Mouse (Mus musculus): Measurements from ENCODE around the gene Hlcs. TPM values are rescaled to one million over a fixed set of nuclear protein-coding genes. Genes with fewer than 3 reads are reported as not detected.

Hlcs gene
- total RNA-seq, 2 experiments from 2014 or later, result 7.3 to 9.1 TPM

GRCm38 (mm10) chr16:94079075-94079855, 234.1 kb downstream of the Hlcs start:
- peak in 1 of 2 experiments; percentile 15 for DNase-seq

Small RNAs within 50 kb of the gene (microRNA-seq; reads per million reads assigned to microRNA genes)
- gene Gm23062, result 0 reads per million in 2 experiments

Other genes starting within 250 kb of the Hlcs start
- under 1 TPM in 1 of 2 experiments, not detected in 1; 0.08 TPM for gene Sim2, start 228.6 kb downstream of the Hlcs start, total RNA-seq (2021)
- 1 to 10 TPM; 3.7 to 4.0 TPM for gene Ripply3, start 14.8 kb upstream of the Hlcs start, total RNA-seq (2021)
- 10 to 100 TPM; 83.9 to 89.1 TPM for gene Ttc3, start 57.0 kb upstream of the Hlcs start, total RNA-seq (2021)
- 100 to 1,000 TPM; 119 to 125 TPM for gene Pigp, start 58.3 kb upstream of the Hlcs start, total RNA-seq (2021)
- gene Vps26c, start 213.3 kb upstream of the Hlcs start, total RNA-seq (2021), result 10 to 100 TPM; 20.7 to 21.7 TPM